Mouse (Mus musculus) heart, postnatal 0 days (tissue): ENCODE measurements around the gene BC067074.

Experiments
- CTCF ChIP-seq: IDR thresholded peaks from 2 replicates; pipeline ENCODE4 v1.5.1; 2016; ENCODE audit warnings: antibody characterized with exemption, control low read depth, low read depth
- EP300 ChIP-seq: IDR thresholded peaks from 2 replicates; pipeline ENCODE4 v1.6.1; 2016; ENCODE audit warnings: antibody characterized with exemption, low read depth

DNA sequence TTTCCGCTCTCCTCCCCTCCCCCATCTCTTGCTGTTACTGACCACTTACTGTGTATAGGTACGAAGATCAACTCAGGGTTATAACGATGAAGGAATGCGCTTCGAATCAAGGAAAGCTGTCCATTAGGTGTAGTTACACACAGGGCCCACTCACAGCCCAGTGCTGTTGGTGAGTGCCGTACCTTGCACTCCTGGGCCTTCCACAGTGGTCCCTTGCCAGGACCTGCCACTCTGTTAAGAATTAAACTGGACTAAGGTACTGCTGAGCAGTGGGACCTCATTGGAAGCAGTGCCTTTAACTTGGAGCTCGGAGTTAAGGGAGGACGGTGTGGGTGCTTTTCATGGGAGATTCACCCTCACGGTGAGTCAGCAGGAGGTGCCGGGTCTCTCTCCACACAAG is 76.7 kb downstream of the BC067074 start:
- TF ChIP-seq EP300 (no peak), CTCF (no peak)
